Mouse (Mus musculus): ENCODE data around the gene Bach2.

The Bach2 gene

GRCm38 (mm10) chr4:32352842-32353241, 114.2 kb downstream of the Bach2 start:
- DNase-seq (ENCODE audit: extremely low read depth, low read depth, low spot score), result no peak

- no peak for DNase-seq (ENCODE audit: extremely low read depth, low read depth, low spot score)
Observed at GRCm38 (mm10) chr4:32355935-32356617, 117.5 kb downstream of the Bach2 start.

GRCm38 (mm10) chr4:32357996-32358600, 119.5 kb downstream of the Bach2 start:
- DNase-seq (ENCODE audit: extremely low read depth, low read depth, low spot score), result no peak

- DNase-seq (ENCODE audit: extremely low read depth, low read depth, low spot score), result no peak
Observed at GRCm38 (mm10) chr4:32358602-32359464, 120.2 kb downstream of the Bach2 start.

- no peak for DNase-seq (ENCODE audit: extremely low read depth, low read depth, low spot score)
Observed at GRCm38 (mm10) chr4:32359634-32360033, 121.0 kb downstream of the Bach2 start.

GRCm38 (mm10) chr4:32360496-32360895, 121.9 kb downstream of the Bach2 start:
- DNase-seq (ENCODE audit: extremely low read depth, low read depth, low spot score), result no peak

GRCm38 (mm10) chr4:32363488-32363984, 124.9 kb downstream of the Bach2 start:
- DNase-seq (ENCODE audit: extremely low read depth, low read depth, low spot score), result no peak

GRCm38 (mm10) chr4:32365144-32365907, 126.7 kb downstream of the Bach2 start:
- no peak for DNase-seq (ENCODE audit: extremely low read depth, low read depth, low spot score)

- no peak for DNase-seq (ENCODE audit: extremely low read depth, low read depth, low spot score)
Observed at GRCm38 (mm10) chr4:32366176-32366575, 127.6 kb downstream of the Bach2 start.

GRCm38 (mm10) chr4:32368345-32368744, 129.7 kb downstream of the Bach2 start:
- no peak for DNase-seq (ENCODE audit: extremely low read depth, low read depth, low spot score)

- DNase-seq (ENCODE audit: extremely low read depth, low read depth, low spot score), result no peak
Observed at GRCm38 (mm10) chr4:32373085-32373484, 134.5 kb downstream of the Bach2 start.

- DNase-seq (ENCODE audit: extremely low read depth, low read depth, low spot score), result no peak
Observed at GRCm38 (mm10) chr4:32373527-32373926, 134.9 kb downstream of the Bach2 start.

GRCm38 (mm10) chr4:32374751-32375582, 136.4 kb downstream of the Bach2 start:
- DNase-seq (ENCODE audit: extremely low read depth, low read depth, low spot score), result no peak

- peak; percentile 88 for DNase-seq (ENCODE audit: extremely low read depth, low read depth, low spot score)
Observed at GRCm38 (mm10) chr4:32375721-32376526, 137.3 kb downstream of the Bach2 start.

- no peak for DNase-seq (ENCODE audit: extremely low read depth, low read depth, low spot score)
Observed at GRCm38 (mm10) chr4:32376527-32376948, 137.9 kb downstream of the Bach2 start.

- no peak for DNase-seq (ENCODE audit: extremely low read depth, low read depth, low spot score)
Observed at GRCm38 (mm10) chr4:32379140-32379539, 140.5 kb downstream of the Bach2 start.

GRCm38 (mm10) chr4:32381666-32382381, 143.2 kb downstream of the Bach2 start:
- no peak for DNase-seq (ENCODE audit: extremely low read depth, low read depth, low spot score)

GRCm38 (mm10) chr4:32385121-32385520, 146.5 kb downstream of the Bach2 start:
- no peak for DNase-seq (ENCODE audit: extremely low read depth, low read depth, low spot score)

All from fat pad, adult 2 months (tissue).